In genomic region chr2:8673751-8674378, GRCm38 (mm10) we compare ENCODE assay signal across 8 mouse cellular contexts.
DNase-seq lines count a peak whose midpoint lies in the region; ATAC-seq lines count a peak whose summit lies in the region.

No protein-coding gene starts in this region.

- DNase-seq in CD4-positive helper T cell, adult 2 months (ENCODE audit: low read depth, low spot score): peak; percentile 68
- DNase-seq in R1 (ENCODE audit: low read depth, low spot score): peak; percentile 70
- DNase-seq in cerebellum, postnatal 14 days: peak; percentile 85 to 89
- DNase-seq in gastrocnemius, postnatal 10 days: peak; percentile 61
- DNase-seq in kidney, postnatal 4 days: peak; percentile 79
- peak; percentile 14 to 39 for DNase-seq in lung, adult 18-20 months
- peak; percentile 34 for DNase-seq in retina, adult 2 months (ENCODE audit: low read depth, low spot score)

- ATAC-seq in erythroid progenitor cell, adult 5-6 weeks (replicated peaks; ENCODE audit: low FRiP score, poor library complexity, severe bottlenecking): no peak

Comparison
In these comparisons a context has a peak if more than half of its experiments do, and no peak if none do; other contexts are left out.
1. DNase-seq: peak in every context shown above with its lines; median percentile 87 in cerebellum, postnatal 14 days; 79 in kidney, postnatal 4 days; 70 in R1; 68 in CD4-positive helper T cell, adult 2 months; 61 in gastrocnemius, postnatal 10 days; 34 in retina, adult 2 months; 26 in lung, adult 18-20 months.